Mouse (Mus musculus): ENCODE results near the gene Incenp. TPM values are rescaled to one million over a fixed set of nuclear protein-coding genes. Genes with fewer than 3 reads are reported as not detected.

Incenp gene
- 123 and 216 TPM in 2 replicates for polyA plus RNA-seq (2012)

DNA sequence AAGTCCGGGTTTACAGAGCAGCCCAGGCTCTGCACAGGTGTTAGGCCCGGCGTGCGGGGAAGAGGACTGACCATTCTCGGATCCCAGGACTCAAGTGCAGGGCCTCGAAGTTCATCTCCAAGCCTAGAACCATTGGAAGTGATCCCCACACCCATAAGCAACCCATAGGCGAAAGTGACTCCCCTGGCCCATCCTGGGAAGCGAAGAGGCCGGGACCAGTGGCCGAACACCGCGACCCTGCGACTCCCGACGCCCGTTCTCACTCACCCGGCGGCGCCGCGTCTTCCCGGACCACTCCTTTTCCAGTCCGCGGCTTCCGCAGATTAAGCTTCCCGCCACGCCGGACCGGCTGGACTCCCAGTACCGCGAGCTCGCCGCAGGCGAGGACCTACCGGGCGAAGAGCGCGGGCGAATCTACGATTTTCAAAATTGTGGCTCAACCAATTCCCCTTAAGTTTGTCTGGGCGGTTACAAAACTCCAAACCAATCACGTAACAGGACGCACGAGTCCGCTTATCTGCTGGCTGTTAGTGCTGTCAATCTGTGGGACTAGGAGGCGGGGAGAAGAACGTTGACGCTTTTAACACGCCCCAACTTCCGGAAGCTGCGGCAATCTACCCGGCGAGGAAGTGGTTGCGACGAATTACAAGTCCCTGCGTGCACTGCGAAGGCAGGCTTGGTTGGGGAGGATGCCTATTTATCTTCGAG lies at the start of gene Incenp:
Gene Incenp (minus strand): TSS at position 480 of the 708 bp plus-strand sequence.

DNA sequence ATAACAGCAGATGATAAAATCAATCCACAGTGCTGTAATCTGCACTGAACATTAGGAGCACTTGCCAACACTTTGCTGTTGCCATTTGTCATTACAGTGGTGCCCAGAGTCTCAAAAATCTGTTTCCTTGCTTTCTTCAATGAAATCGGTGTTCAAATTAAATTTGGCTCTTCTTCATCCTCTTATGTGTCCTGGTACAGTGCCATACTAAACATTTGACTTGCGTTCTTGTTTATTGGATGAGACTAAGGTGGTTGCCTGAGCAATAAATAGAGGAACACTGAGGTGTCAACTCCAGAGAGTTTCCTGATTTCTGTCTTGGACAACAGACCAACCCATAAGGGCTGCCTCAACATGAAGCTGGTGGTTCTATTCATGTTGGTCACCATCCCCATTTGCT lies 52.1 kb downstream of the Incenp start, which contains the start of gene Scgb2a2:
Gene Scgb2a2 (plus strand): TSS at position 301 of the 400 bp plus-strand sequence.

Other genes starting within 250 kb of the Incenp start
- not detected in 2 replicates for gene Scgb2a2, start 52.0 kb downstream of the Incenp start, polyA plus RNA-seq (2012)
- 9,097 and 9,677 TPM in 2 replicates for gene Fth1, start 81.0 kb upstream of the Incenp start, polyA plus RNA-seq (2012)
- gene Best1, start 102.1 kb upstream of the Incenp start, polyA plus RNA-seq (2012): 0.15 TPM in 1 of 2 replicates, not detected in the other
- gene Rab3il1, start 102.1 kb upstream of the Incenp start, polyA plus RNA-seq (2012): 5.8 and 6.9 TPM in 2 replicates
- 8.5 and 14.8 TPM in 2 replicates for gene Fads3, start 142.0 kb upstream of the Incenp start, polyA plus RNA-seq (2012)
- gene Fads2, start 202.2 kb upstream of the Incenp start, polyA plus RNA-seq (2012): 29.3 and 47.5 TPM in 2 replicates

Measured in megakaryocyte-erythroid progenitor cell, adult 5 weeks (primary cell).